8 mouse cellular contexts compared by ENCODE assay signal in the genomic region with DNA sequence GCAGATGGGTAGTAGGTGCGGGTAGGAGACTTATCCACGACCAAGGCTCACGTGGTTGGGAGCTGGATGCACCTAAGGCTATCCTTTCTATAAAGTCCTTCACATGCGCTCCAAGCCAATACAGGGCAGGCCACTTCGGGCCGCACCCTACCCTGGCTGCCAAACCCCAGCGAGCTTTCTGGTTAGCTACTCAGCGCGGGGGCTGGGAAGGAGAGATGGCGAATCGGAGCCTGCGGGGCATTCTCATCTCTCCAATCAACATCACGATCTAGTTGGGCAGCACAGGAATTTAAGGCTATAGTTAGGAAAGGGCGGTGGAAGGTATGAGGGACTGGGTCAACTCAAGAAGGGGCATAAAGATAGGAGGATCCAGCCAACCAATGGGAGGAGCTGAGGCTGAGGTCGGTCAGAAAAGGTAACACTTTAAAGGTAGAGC. TPM values are rescaled to one million over a fixed set of nuclear protein-coding genes. Genes with fewer than 3 reads are reported as not detected.
DNase-seq lines count a peak whose midpoint lies in the region; ATAC-seq lines count a peak whose summit lies in the region.

No protein-coding gene starts in this region.

- peaks cover 73% of the 10 kb centered on the region for H3K36me3 ChIP-seq in megakaryocyte, embryonic 14.5 days (replicated peaks; ENCODE audit: low read length)
- H3K36me3 ChIP-seq in forebrain, embryonic 16.5 days (ENCODE audit: control insufficient read depth, insufficient read depth): peaks cover 15% of the 10 kb centered on the region
- peaks cover 60% of the 10 kb centered on the region for H3K36me3 ChIP-seq in limb, embryonic 13.5 days
- H3K36me3 ChIP-seq in neural tube, embryonic 13.5 days: peaks cover 41% of the 10 kb centered on the region

- H3K9me3 ChIP-seq in megakaryocyte, embryonic 14.5 days: no peaks in the 10 kb centered on the region
- no peaks in the 10 kb centered on the region for H3K9me3 ChIP-seq in forebrain, embryonic 16.5 days (ENCODE audit: control insufficient read depth, low read length)
- no peaks in the 10 kb centered on the region for H3K9me3 ChIP-seq in limb, embryonic 13.5 days
- no peaks in the 10 kb centered on the region for H3K9me3 ChIP-seq in neural tube, embryonic 13.5 days

- H3K9ac ChIP-seq in forebrain, embryonic 16.5 days (replicated peaks; ENCODE audit: low read depth, low read length): peak overlapping the region; percentile 56
- H3K9ac ChIP-seq in limb, embryonic 13.5 days: peak overlapping the region; percentile 69
- peak overlapping the region; percentile 72 for H3K9ac ChIP-seq in neural tube, embryonic 13.5 days

- peak; percentile 79 for DNase-seq in adrenal gland, postnatal 10 days
- DNase-seq in adrenal gland, adult 2 months: no peak
- DNase-seq in frontal cortex, adult 2 months (ENCODE audit: extremely low spot score in 1 of 2, low spot score in 1 of 2): no peak

- H3K4me2 ChIP-seq in forebrain, embryonic 16.5 days (ENCODE audit: low read length): peak overlapping the region; percentile 83
- H3K4me2 ChIP-seq in limb, embryonic 13.5 days (replicated peaks): peak overlapping the region; percentile 86
- peak overlapping the region; percentile 92 for H3K4me2 ChIP-seq in neural tube, embryonic 13.5 days

- peaks cover 70% of the 10 kb centered on the region for H3K4me1 ChIP-seq in megakaryocyte, embryonic 14.5 days
- peaks cover 24% of the 10 kb centered on the region for H3K4me1 ChIP-seq in forebrain, embryonic 16.5 days (replicated peaks; ENCODE audit: control insufficient read depth, insufficient read depth, low read length)
- H3K4me1 ChIP-seq in limb, embryonic 13.5 days: peaks cover 28% of the 10 kb centered on the region
- peaks cover 37% of the 10 kb centered on the region for H3K4me1 ChIP-seq in neural tube, embryonic 13.5 days (replicated peaks)

- H3K27ac ChIP-seq in forebrain, embryonic 16.5 days (ENCODE audit: low read length): peak overlapping the region; percentile 97
- peak overlapping the region; percentile 91 for H3K27ac ChIP-seq in limb, embryonic 13.5 days
- peak overlapping the region; percentile 90 for H3K27ac ChIP-seq in neural tube, embryonic 13.5 days (replicated peaks)

- no peak; the same call in 1 of the 2 replicates for ATAC-seq in megakaryocyte, adult 5-6 weeks (ENCODE audit: poor library complexity, severe bottlenecking)
- ATAC-seq in forebrain, embryonic 16.5 days: peak; percentile 34
- peak; percentile 52; the same call in 1 of the 2 replicates for ATAC-seq in limb, embryonic 13.5 days (ENCODE audit: low FRiP score, low read depth)
- no peak; the same call in 1 of the 2 replicates for ATAC-seq in neural tube, embryonic 13.5 days (ENCODE audit: low read depth)

- H3K27me3 ChIP-seq in megakaryocyte, embryonic 14.5 days (replicated peaks): no peaks in the 10 kb centered on the region
- no peaks in the 10 kb centered on the region for H3K27me3 ChIP-seq in forebrain, embryonic 16.5 days (replicated peaks; ENCODE audit: control insufficient read depth, insufficient read depth, low read length)
- no peaks in the 10 kb centered on the region for H3K27me3 ChIP-seq in limb, embryonic 13.5 days
- H3K27me3 ChIP-seq in neural tube, embryonic 13.5 days: no peaks in the 10 kb centered on the region

- H3K4me3 ChIP-seq in megakaryocyte, embryonic 14.5 days (replicated peaks): peak overlapping the region; percentile 97
- H3K4me3 ChIP-seq in forebrain, embryonic 16.5 days (replicated peaks; ENCODE audit: low read length): peak overlapping the region; percentile 66
- peak overlapping the region; percentile 70 for H3K4me3 ChIP-seq in limb, embryonic 13.5 days
- peak overlapping the region; percentile 66 for H3K4me3 ChIP-seq in neural tube, embryonic 13.5 days

- 1% methylated on average over 15 of the region's 15 CpGs for WGBS in forebrain, embryonic 16.5 days
- WGBS in limb, embryonic 13.5 days: under 1% methylated on average over 15 of the region's 15 CpGs
- WGBS in neural tube, embryonic 13.5 days: under 1% methylated on average over 15 of the region's 15 CpGs

RNA-seq across cellular contexts. Expression of a gene that starts 0.9 kb away (rescaled TPM):
- 10 to 100 TPM; 66.5 to 72.6 TPM for total RNA-seq in adrenal gland, postnatal 10 days (2021)
- 10 to 100 TPM; 83.5 to 85.9 TPM for total RNA-seq in adrenal gland, adult 2 months (2021)
- 12.3 and 16.0 TPM in 2 replicates for polyA plus RNA-seq in adrenal gland, adult 2 months (2012; rRNA removed)
- polyA plus RNA-seq in megakaryocyte, embryonic 14.5 days (2012; ENCODE audit: insufficient read depth, low replicate concordance): 40.5 and 288 TPM in 2 replicates
- total RNA-seq in megakaryocyte, adult 5-6 weeks (2015): 78.5 and 83.3 TPM in 2 replicates
- 67.0 and 83.5 TPM in 2 replicates for total RNA-seq in megakaryocyte, adult 5-6 weeks (2017)
- 119 and 146 TPM in 2 replicates for polyA plus RNA-seq in forebrain, embryonic 16.5 days (2015; fragmentation: Nextera tagmentation; extraction: Ambion mirVana)
- polyA plus RNA-seq in limb, embryonic 13.5 days (2015; fragmentation: Nextera tagmentation; extraction: Ambion mirVana): 159 and 165 TPM in 2 replicates
- 169 and 172 TPM in 2 replicates for polyA plus RNA-seq in neural tube, embryonic 13.5 days (2015; fragmentation: Nextera tagmentation; extraction: Ambion mirVana)
- polyA plus RNA-seq in frontal cortex, adult 2 months (2012; rRNA removed): 93.4 and 104 TPM in 2 replicates

RNA-seq across cellular contexts. Expression of a gene that starts 11.4 kb away (rescaled TPM):
- total RNA-seq in adrenal gland, postnatal 10 days (2021): 100 to 1,000 TPM in 1 of 2 experiments, 10 to 100 TPM in 1; 89.5 to 224 TPM
- total RNA-seq in adrenal gland, adult 2 months (2021): 10 to 100 TPM; 18.3 to 67.6 TPM
- 8.0 and 16.9 TPM in 2 replicates for polyA plus RNA-seq in adrenal gland, adult 2 months (2012; rRNA removed)
- 4.2 and 8.4 TPM in 2 replicates for polyA plus RNA-seq in megakaryocyte, embryonic 14.5 days (2012; ENCODE audit: insufficient read depth, low replicate concordance)
- 6.3 and 7.8 TPM in 2 replicates for total RNA-seq in megakaryocyte, adult 5-6 weeks (2015)
- 5.9 and 8.2 TPM in 2 replicates for total RNA-seq in megakaryocyte, adult 5-6 weeks (2017)
- polyA plus RNA-seq in forebrain, embryonic 16.5 days (2015; fragmentation: Nextera tagmentation; extraction: Ambion mirVana): 6.5 and 8.2 TPM in 2 replicates
- 52.3 and 57.1 TPM in 2 replicates for polyA plus RNA-seq in limb, embryonic 13.5 days (2015; fragmentation: Nextera tagmentation; extraction: Ambion mirVana)
- 9.4 and 14.9 TPM in 2 replicates for polyA plus RNA-seq in neural tube, embryonic 13.5 days (2015; fragmentation: Nextera tagmentation; extraction: Ambion mirVana)
- 23.9 and 28.4 TPM in 2 replicates for polyA plus RNA-seq in frontal cortex, adult 2 months (2012; rRNA removed)

RNA-seq across cellular contexts. Expression of a gene that starts 13.9 kb away (rescaled TPM):
- total RNA-seq in adrenal gland, postnatal 10 days (2021): 100 to 1,000 TPM; 677 to 708 TPM
- total RNA-seq in adrenal gland, adult 2 months (2021): 100 to 1,000 TPM; 833 to 893 TPM
- polyA plus RNA-seq in adrenal gland, adult 2 months (2012; rRNA removed): 2,948 and 4,143 TPM in 2 replicates
- polyA plus RNA-seq in megakaryocyte, embryonic 14.5 days (2012; ENCODE audit: insufficient read depth, low replicate concordance): 9,580 and 14,702 TPM in 2 replicates
- 1,800 and 1,907 TPM in 2 replicates for total RNA-seq in megakaryocyte, adult 5-6 weeks (2015)
- 869 and 896 TPM in 2 replicates for total RNA-seq in megakaryocyte, adult 5-6 weeks (2017)
- 642 and 656 TPM in 2 replicates for polyA plus RNA-seq in forebrain, embryonic 16.5 days (2015; fragmentation: Nextera tagmentation; extraction: Ambion mirVana)
- 1,638 and 1,674 TPM in 2 replicates for polyA plus RNA-seq in limb, embryonic 13.5 days (2015; fragmentation: Nextera tagmentation; extraction: Ambion mirVana)
- 970 and 979 TPM in 2 replicates for polyA plus RNA-seq in neural tube, embryonic 13.5 days (2015; fragmentation: Nextera tagmentation; extraction: Ambion mirVana)
- 273 and 299 TPM in 2 replicates for polyA plus RNA-seq in frontal cortex, adult 2 months (2012; rRNA removed)

RNA-seq across cellular contexts. Expression of a gene that starts 19.6 kb away (rescaled TPM):
- 10 to 100 TPM; 34.3 to 43.8 TPM for total RNA-seq in adrenal gland, postnatal 10 days (2021)
- total RNA-seq in adrenal gland, adult 2 months (2021): 10 to 100 TPM; 36.8 to 51.7 TPM
- polyA plus RNA-seq in adrenal gland, adult 2 months (2012; rRNA removed): 44.8 and 58.4 TPM in 2 replicates
- polyA plus RNA-seq in megakaryocyte, embryonic 14.5 days (2012; ENCODE audit: insufficient read depth, low replicate concordance): 22.6 and 68.5 TPM in 2 replicates
- total RNA-seq in megakaryocyte, adult 5-6 weeks (2015): 24.5 and 27.0 TPM in 2 replicates
- total RNA-seq in megakaryocyte, adult 5-6 weeks (2017): 6.4 and 12.5 TPM in 2 replicates
- 17.2 and 21.3 TPM in 2 replicates for polyA plus RNA-seq in forebrain, embryonic 16.5 days (2015; fragmentation: Nextera tagmentation; extraction: Ambion mirVana)
- polyA plus RNA-seq in limb, embryonic 13.5 days (2015; fragmentation: Nextera tagmentation; extraction: Ambion mirVana): 11.8 and 15.1 TPM in 2 replicates
- 16.9 and 19.5 TPM in 2 replicates for polyA plus RNA-seq in neural tube, embryonic 13.5 days (2015; fragmentation: Nextera tagmentation; extraction: Ambion mirVana)
- polyA plus RNA-seq in frontal cortex, adult 2 months (2012; rRNA removed): 95.6 and 121 TPM in 2 replicates

RNA-seq across cellular contexts. Expression of a gene that starts 21.1 kb away (rescaled TPM):
- total RNA-seq in adrenal gland, postnatal 10 days (2021): 100 to 1,000 TPM; 180 to 220 TPM
- 100 to 1,000 TPM; 124 to 140 TPM for total RNA-seq in adrenal gland, adult 2 months (2021)
- 118 and 139 TPM in 2 replicates for polyA plus RNA-seq in adrenal gland, adult 2 months (2012; rRNA removed)
- polyA plus RNA-seq in megakaryocyte, embryonic 14.5 days (2012; ENCODE audit: insufficient read depth, low replicate concordance): 15.7 and 78.7 TPM in 2 replicates
- 78.9 and 93.0 TPM in 2 replicates for total RNA-seq in megakaryocyte, adult 5-6 weeks (2015)
- total RNA-seq in megakaryocyte, adult 5-6 weeks (2017): 63.4 and 66.1 TPM in 2 replicates
- polyA plus RNA-seq in forebrain, embryonic 16.5 days (2015; fragmentation: Nextera tagmentation; extraction: Ambion mirVana): 159 and 174 TPM in 2 replicates
- 165 and 173 TPM in 2 replicates for polyA plus RNA-seq in limb, embryonic 13.5 days (2015; fragmentation: Nextera tagmentation; extraction: Ambion mirVana)
- 150 and 153 TPM in 2 replicates for polyA plus RNA-seq in neural tube, embryonic 13.5 days (2015; fragmentation: Nextera tagmentation; extraction: Ambion mirVana)
- polyA plus RNA-seq in frontal cortex, adult 2 months (2012; rRNA removed): 132 and 138 TPM in 2 replicates

Comparison
In these comparisons a context has a peak if more than half of its experiments do, and no peak if none do; other contexts are left out.
1. ATAC-seq: peak in forebrain, embryonic 16.5 days (single experiment) and limb, embryonic 13.5 days (single experiment); none in megakaryocyte, adult 5-6 weeks (single experiment) and neural tube, embryonic 13.5 days (single experiment).
2. Peak in every context shown above with its lines, with median percentiles within 50 percentile points of each other: H3K4me3 ChIP-seq, H3K27ac ChIP-seq, H3K4me2 ChIP-seq and H3K9ac ChIP-seq.